Mouse (Mus musculus): ENCODE results near the gene Psmf1. TPM values are rescaled to one million over a fixed set of nuclear protein-coding genes. Genes with fewer than 3 reads are reported as not detected.

Gene Psmf1
- 70.2 and 80.5 TPM in 2 replicates for polyA plus RNA-seq (2015; fragmentation: Nextera tagmentation; extraction: Ambion mirVana)

GRCm38 (mm10) chr2:151743845-151744244, at the start of gene Psmf1:
Psmf1 (minus strand) TSS chr2:151744186.

GRCm38 (mm10) chr2:151701231-151702145, 42.5 kb downstream of the Psmf1 start, which contains the start of gene Tmem74b:
Tmem74b (plus strand) TSS chr2:151702008.

DNA sequence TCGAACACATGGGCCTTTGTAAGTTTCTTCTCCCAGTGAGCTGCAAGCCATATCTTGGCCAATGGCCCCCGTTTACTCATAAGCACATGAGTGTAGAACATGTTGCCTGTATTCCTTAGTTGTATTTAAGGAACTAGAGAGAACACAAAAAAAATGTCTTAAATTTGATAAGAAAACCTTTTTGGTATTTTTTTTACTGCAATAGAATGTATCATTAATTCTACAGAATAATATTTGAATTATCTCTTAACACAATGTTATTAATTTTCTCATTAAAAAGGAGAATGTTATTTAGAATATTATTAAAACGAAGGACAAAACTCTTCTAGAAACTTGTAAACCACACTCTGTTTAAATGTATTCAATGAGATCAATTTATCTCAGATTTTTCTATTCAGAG, 75.6 kb downstream of the Psmf1 start, which contains the start of gene Rad21l:
TSS of gene Rad21l (minus strand) at position 101 of the 400 bp plus-strand sequence.

Other genes starting within 250 kb of the Psmf1 start
- gene Fkbp1a, start 201.7 kb downstream of the Psmf1 start, polyA plus RNA-seq (2015; fragmentation: Nextera tagmentation; extraction: Ambion mirVana), result 154 and 171 TPM in 2 replicates
- gene Sdcbp2, start 171.6 kb downstream of the Psmf1 start, polyA plus RNA-seq (2015; fragmentation: Nextera tagmentation; extraction: Ambion mirVana), result 0.27 and 0.42 TPM in 2 replicates
- 0.04 and 0.10 TPM in 2 replicates for gene Snph, start 111.6 kb downstream of the Psmf1 start, polyA plus RNA-seq (2015; fragmentation: Nextera tagmentation; extraction: Ambion mirVana)
- not detected in 2 replicates for gene Rad21l, start 75.7 kb downstream of the Psmf1 start, polyA plus RNA-seq (2015; fragmentation: Nextera tagmentation; extraction: Ambion mirVana)
- gene Tmem74b, start 42.2 kb downstream of the Psmf1 start, polyA plus RNA-seq (2015; fragmentation: Nextera tagmentation; extraction: Ambion mirVana), result 0.29 TPM in 1 of 2 replicates, not detected in the other
- not detected in 2 replicates for gene Rspo4, start 98.7 kb upstream of the Psmf1 start, polyA plus RNA-seq (2015; fragmentation: Nextera tagmentation; extraction: Ambion mirVana)
- 0.16 TPM in 1 of 2 replicates, not detected in the other for gene Angpt4, start 167.0 kb upstream of the Psmf1 start, polyA plus RNA-seq (2015; fragmentation: Nextera tagmentation; extraction: Ambion mirVana)
- gene Fam110a, start 236.0 kb upstream of the Psmf1 start, polyA plus RNA-seq (2015; fragmentation: Nextera tagmentation; extraction: Ambion mirVana), result 6.5 and 9.2 TPM in 2 replicates

All from spleen, postnatal 0 days (tissue).